Mouse (Mus musculus) midbrain, embryonic 11.5 days (tissue): ENCODE data around the gene Chst5. TPM values are rescaled to one million over a fixed set of nuclear protein-coding genes. Genes with fewer than 3 reads are reported as not detected.

Experiments used
- ATAC-seq: fragments of 200-750 bp; cut with Nextera tagmentation; 2 replicates; pipeline ENCODE4 v1.8.0; 2017; ENCODE audit warnings: moderate TSS enrichment, moderate library complexity; ENCODE audit not compliant: low FRiP score
- DNase-seq: peaks from one replicate; pipeline ENCODE4 v3.0.0; 2015; ENCODE audit warnings: low spot score; ENCODE audit errors: missing footprints
- H3K27ac ChIP-seq: fragments of 300-500 bp; sonication (generic); 2 replicates; pipeline ENCODE4 v1.5.1; 2014; ENCODE audit warnings: low read depth, low read length
- H3K27me3 ChIP-seq: fragments of 300-500 bp; sonication (generic); 2 replicates; pipeline ENCODE4 v1.6.1; 2014; ENCODE audit warnings: mild to moderate bottlenecking, low read length, moderate library complexity, mixed read lengths; ENCODE audit not compliant: control insufficient read depth, insufficient read depth
- H3K36me3 ChIP-seq: fragments of 300-500 bp; sonication (generic); 2 replicates; pipeline ENCODE4 v1.6.1; 2014; ENCODE audit warnings: mild to moderate bottlenecking, low read length, moderate library complexity, mixed read lengths; ENCODE audit not compliant: control insufficient read depth, insufficient read depth
- H3K4me1 ChIP-seq: fragments of 300-500 bp; sonication (generic); 2 replicates; pipeline ENCODE4 v1.6.1; 2014; ENCODE audit warnings: low read length; ENCODE audit not compliant: control insufficient read depth, insufficient read depth
- H3K4me2 ChIP-seq: fragments of 300-500 bp; sonication (generic); 2 replicates; pipeline ENCODE4 v1.6.1; 2014; ENCODE audit warnings: mild to moderate bottlenecking, moderate library complexity
- H3K4me3 ChIP-seq: fragments of 300-500 bp; sonication (generic); 2 replicates; pipeline ENCODE4 v1.5.1; 2014; ENCODE audit warnings: low read depth, low read length
- H3K9ac ChIP-seq: fragments of 300-500 bp; sonication (generic); 2 replicates; pipeline ENCODE4 v1.6.1; 2014; ENCODE audit warnings: low read length
- H3K9me3 ChIP-seq: fragments of 300-500 bp; sonication (generic); 2 replicates; pipeline ENCODE4 v1.6.1; 2016; ENCODE audit warnings: low read length; ENCODE audit not compliant: control insufficient read depth
- WGBS: fragments of 180-500 bp; shearing (Covaris S2); extraction: QIAGEN DNeasy Blood & Tissue Kit; methylation state at CpG from one replicate; pipeline ENCODE4 v1.1.7; 2014; 5-methylcytosine and 5-hydroxymethylcytosine counted together
- polyA plus RNA-seq: library from polyadenylated mRNA; unstranded; fragments of >200 nt; fragmentation: Nextera tagmentation; extraction: Ambion mirVana; gene quantifications from 2 replicates; pipeline ENCODE4 v1.2.1, GENCODE M21; 2014

Chst5 gene
- polyA plus RNA-seq, 1 experiment from 2014 or later = 2.4 TPM

DNA sequence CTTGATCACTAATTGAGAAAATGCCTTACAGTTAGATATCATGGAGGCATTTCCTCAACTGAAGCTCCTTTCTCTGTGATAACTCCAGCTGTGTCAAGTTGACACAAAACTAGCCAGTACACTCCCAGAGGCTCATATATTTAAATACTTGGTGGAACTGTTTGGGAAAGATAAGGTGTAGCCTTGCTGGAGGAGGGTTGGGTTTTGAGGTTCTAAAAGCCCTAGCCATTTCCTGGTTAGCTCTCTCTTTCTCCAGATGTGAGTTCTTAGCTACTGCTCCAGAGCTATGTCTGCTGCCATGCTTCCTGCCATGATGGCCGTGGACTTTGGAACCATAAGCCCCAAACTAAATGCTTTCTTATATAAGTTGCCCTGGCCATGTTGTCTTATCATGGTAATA is 22.8 kb downstream of the Chst5 start:
- DNase-seq (no peak), ATAC-seq (no peak)
- Histone ChIP-seq H3K4me3 (no peak overlapping the region), H3K4me2 (no peak overlapping the region), H3K36me3 (no peaks in the 10 kb centered on the region), H3K9me3 (no peaks in the 10 kb centered on the region), H3K4me1 (no peaks in the 10 kb centered on the region), H3K9ac (no peak overlapping the region), H3K27me3 (peaks cover 24% of the 10 kb centered on the region), H3K27ac (no peak overlapping the region)
- WGBS = 90% methylated on average over 1 of the region's 1 CpGs

DNA sequence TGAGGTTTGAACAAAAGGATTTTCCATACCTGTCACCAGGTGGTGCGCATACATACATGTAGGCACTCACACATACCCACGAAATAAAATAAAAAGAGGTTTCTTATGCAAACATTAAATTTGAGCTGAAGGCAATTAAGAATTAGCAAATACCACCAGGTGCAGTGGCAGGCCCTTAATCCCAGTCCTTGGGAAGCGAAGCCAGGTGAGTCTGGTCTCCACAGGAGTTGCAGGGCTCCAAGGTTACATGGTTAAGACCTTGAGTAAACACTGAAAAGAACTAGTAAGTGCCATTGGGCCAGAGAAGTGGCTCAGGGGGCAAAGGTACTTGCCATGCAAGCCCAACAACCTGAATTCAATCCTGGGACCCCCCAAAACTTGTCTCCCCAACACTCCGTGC is 26.6 kb downstream of the Chst5 start:
- no peak overlapping the region for H3K4me2 ChIP-seq
- WGBS = 84% methylated on average over 4 of the region's 4 CpGs
- no peaks in the 10 kb centered on the region for H3K9me3 ChIP-seq
- no peaks in the 10 kb centered on the region for H3K36me3 ChIP-seq
- H3K4me3 ChIP-seq = no peak overlapping the region
- H3K27ac ChIP-seq = no peak overlapping the region
- no peaks in the 10 kb centered on the region for H3K4me1 ChIP-seq
- no peak for DNase-seq
- no peak for ATAC-seq
- no peak overlapping the region for H3K9ac ChIP-seq
- no peaks in the 10 kb centered on the region for H3K27me3 ChIP-seq

- ATAC-seq = 0 out of 2 replicates have a peak, but pooled peaks have one; percentile 38
- H3K9ac ChIP-seq = no peak overlapping the region
- H3K4me3 ChIP-seq = no peak overlapping the region
- 3% methylated on average over 2 of the region's 2 CpGs for WGBS
- H3K4me2 ChIP-seq = no peak overlapping the region
- peak; percentile 93 for DNase-seq
- no peak overlapping the region for H3K27ac ChIP-seq
- no peaks in the 10 kb centered on the region for H3K4me1 ChIP-seq
- no peaks in the 10 kb centered on the region for H3K36me3 ChIP-seq
- no peaks in the 10 kb centered on the region for H3K9me3 ChIP-seq
- H3K27me3 ChIP-seq = no peaks in the 10 kb centered on the region
Measured at GRCm38 (mm10) chr8:111881591-111881990, 28.7 kb downstream of the Chst5 start.

- Histone ChIP-seq H3K4me3 (no peak overlapping the region), H3K9me3 (no peaks in the 10 kb centered on the region), H3K27ac (no peak overlapping the region), H3K4me2 (no peak overlapping the region), H3K9ac (no peak overlapping the region), H3K36me3 (no peaks in the 10 kb centered on the region), H3K27me3 (no peaks in the 10 kb centered on the region), H3K4me1 (peaks cover 4% of the 10 kb centered on the region; the same call in 1 of the 2 replicates)
- 69% methylated on average over 9 of the region's 9 CpGs for WGBS
- no peak for DNase-seq
- no peak for ATAC-seq
Measured at GRCm38 (mm10) chr8:111877711-111878110, 32.5 kb downstream of the Chst5 start.

DNA sequence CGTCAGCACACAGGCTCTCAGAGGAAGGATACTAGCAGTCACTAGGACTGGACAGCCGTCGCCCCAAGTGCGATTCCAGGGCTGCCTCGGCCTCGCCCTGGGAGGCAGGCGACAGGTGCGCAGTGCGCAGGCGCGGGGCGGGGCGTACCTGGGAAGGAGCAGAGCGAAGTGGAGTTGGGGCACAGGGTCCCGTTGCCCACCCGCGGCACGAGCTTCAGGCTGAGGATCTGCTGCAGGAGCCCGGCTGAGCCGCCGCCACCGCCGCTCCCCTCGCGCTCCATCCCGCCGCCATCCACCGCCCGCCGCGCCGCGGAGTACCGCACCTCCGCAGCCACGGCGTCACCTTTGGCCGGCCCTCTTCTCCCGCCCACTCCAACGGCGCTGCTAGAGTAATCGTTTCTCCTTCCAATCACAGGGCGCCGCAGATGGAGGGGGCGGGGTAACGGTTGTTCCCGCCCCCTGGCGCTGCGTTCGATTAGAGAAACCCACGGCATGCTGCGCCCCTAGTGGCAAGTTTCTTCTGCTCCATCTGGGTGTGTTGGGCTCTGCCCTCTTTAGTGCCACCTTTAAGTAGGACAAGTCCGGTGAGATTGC is 33.8 kb downstream of the Chst5 start, which contains the start of gene Tmem170:
Gene Tmem170 (minus strand): TSS at position 396 of the 594 bp plus-strand sequence.
- WGBS = under 1% methylated on average over 43 of the region's 53 CpGs

DNA sequence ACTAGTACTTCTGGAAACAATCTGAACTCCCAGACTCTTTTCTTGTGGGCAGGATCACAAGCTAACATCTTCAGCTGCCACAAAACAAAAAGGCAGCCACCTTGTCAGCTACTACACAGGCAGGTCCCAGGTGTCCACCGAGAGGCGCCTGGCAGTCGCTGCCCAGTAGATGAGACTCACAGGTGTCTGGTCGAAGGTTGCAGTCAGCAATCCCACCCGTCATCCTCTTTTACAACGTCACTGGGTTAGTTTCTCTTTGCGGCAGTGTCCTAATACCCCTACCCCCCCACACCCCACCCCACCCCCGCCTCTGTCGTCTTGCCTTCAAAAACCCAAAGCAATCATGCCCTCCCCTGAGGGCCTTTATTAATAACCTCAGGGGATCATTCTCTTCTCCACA is 34.5 kb downstream of the Chst5 start:
- peak overlapping the region; percentile 77 for H3K4me3 ChIP-seq
- 31% methylated on average over 9 of the region's 9 CpGs for WGBS
- H3K9ac ChIP-seq = peak overlapping the region; percentile 70
- peaks cover 4% of the 10 kb centered on the region; the same call in 1 of the 2 replicates for H3K4me1 ChIP-seq
- no peaks in the 10 kb centered on the region for H3K36me3 ChIP-seq
- H3K27ac ChIP-seq = no peak overlapping the region
- H3K4me2 ChIP-seq = peak overlapping the region; percentile 66
- H3K9me3 ChIP-seq = no peaks in the 10 kb centered on the region
- no peaks in the 10 kb centered on the region for H3K27me3 ChIP-seq
- no peak for ATAC-seq
- DNase-seq = no peak

More for the DNA sequence above, 33.8 kb downstream of the Chst5 start, which contains the start of gene Tmem170:
- no peak within 1 kb of the TSS for H3K27ac ChIP-seq
- no peaks in the 10 kb centered on the region for H3K27me3 ChIP-seq
- peaks cover 4% of the 10 kb centered on the region; the same call in 1 of the 2 replicates for H3K4me1 ChIP-seq
- peak within 1 kb of the TSS; percentile 66 for H3K4me2 ChIP-seq
- no peaks in the 10 kb centered on the region for H3K36me3 ChIP-seq
- DNase-seq = peak; percentile 100
- peak within 1 kb of the TSS; percentile 77 for H3K4me3 ChIP-seq
- ATAC-seq = peak; percentile 98
- peak within 1 kb of the TSS; percentile 70 for H3K9ac ChIP-seq
- H3K9me3 ChIP-seq = no peaks in the 10 kb centered on the region

GRCm38 (mm10) chr8:111871278-111871677 is 39.0 kb downstream of the Chst5 start:
- ATAC-seq (no peak), DNase-seq (no peak)
- Histone ChIP-seq H3K4me2 (no peak overlapping the region), H3K4me3 (no peak overlapping the region), H3K9me3 (no peaks in the 10 kb centered on the region), H3K27ac (no peak overlapping the region), H3K36me3 (no peaks in the 10 kb centered on the region), H3K27me3 (no peaks in the 10 kb centered on the region), H3K4me1 (peaks cover 4% of the 10 kb centered on the region; the same call in 1 of the 2 replicates), H3K9ac (no peak overlapping the region)
- WGBS = 86% methylated on average over 3 of the region's 3 CpGs

GRCm38 (mm10) chr8:111870379-111870778 is 39.9 kb downstream of the Chst5 start:
- Histone ChIP-seq H3K9me3 (no peaks in the 10 kb centered on the region), H3K4me2 (no peak overlapping the region), H3K9ac (no peak overlapping the region), H3K36me3 (no peaks in the 10 kb centered on the region), H3K4me3 (no peak overlapping the region), H3K27me3 (no peaks in the 10 kb centered on the region), H3K4me1 (no peaks in the 10 kb centered on the region), H3K27ac (no peak overlapping the region)
- 85% methylated on average over 3 of the region's 3 CpGs for WGBS
- no peak for ATAC-seq
- DNase-seq = no peak

DNA sequence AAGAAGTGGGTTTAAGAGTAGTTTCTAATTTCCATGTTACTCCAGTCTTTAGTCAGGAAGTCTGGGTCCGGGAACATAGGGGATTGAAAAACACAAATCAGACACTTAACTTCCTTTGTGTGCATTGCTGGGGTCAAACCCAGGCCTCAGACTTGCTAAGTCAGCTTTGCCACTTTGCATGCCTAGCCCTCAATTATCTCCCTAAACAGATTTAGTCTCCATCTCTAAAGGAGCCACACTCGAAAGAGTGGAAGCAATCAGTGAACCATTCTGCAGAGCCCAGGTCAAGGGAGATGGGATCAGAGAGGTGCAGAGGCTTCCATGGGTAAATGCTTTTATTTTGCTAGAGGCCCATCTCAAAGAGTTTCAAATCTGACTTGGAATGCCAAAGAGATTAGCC is 41.6 kb downstream of the Chst5 start:
- Histone ChIP-seq H3K27ac (no peak overlapping the region), H3K4me2 (no peak overlapping the region), H3K9ac (no peak overlapping the region), H3K27me3 (no peaks in the 10 kb centered on the region), H3K4me1 (no peaks in the 10 kb centered on the region), H3K36me3 (no peaks in the 10 kb centered on the region), H3K4me3 (no peak overlapping the region), H3K9me3 (no peaks in the 10 kb centered on the region)
- ATAC-seq (no peak), DNase-seq (no peak)
- 47% methylated on average over 2 of the region's 2 CpGs for WGBS
